ENCODE assay signal across 10 mouse cellular contexts in genomic region chr1:37686953-37687441, GRCm38 (mm10). TPM values are rescaled to one million over a fixed set of nuclear protein-coding genes. Genes with fewer than 3 reads are reported as not detected.
DNase-seq lines count a peak whose midpoint lies in the region; ATAC-seq and TF ChIP-seq lines count a peak whose summit lies in the region.
"Had no signal": no experiment of that assay in that cellular context is flagged by ENCODE, and none has a peak within 500 bp of the region (broad histone marks: within the 10 kb centered on the region; RNA-seq: fewer than 3 reads in every experiment).

No protein-coding gene starts in this region.

- no peak overlapping the region for H3K9ac ChIP-seq in stomach, embryonic 16.5 days (ENCODE audit: low read length)
- no peak overlapping the region for H3K9ac ChIP-seq in stomach, postnatal 0 days (ENCODE audit: low read length)
- no peak overlapping the region for H3K9ac ChIP-seq in liver, postnatal 0 days (replicated peaks)
- no peak overlapping the region for H3K9ac ChIP-seq in kidney, embryonic 15.5 days
- H3K9ac ChIP-seq: neural tube, embryonic 15.5 days had no signal

- DNase-seq in stomach, postnatal 0 days (ENCODE audit: low spot score): no peak
- peak; percentile 60 to 68 for DNase-seq in frontal cortex, postnatal 36 days (ENCODE audit: low spot score in 2 of 2)
- DNase-seq in lung, adult 18-20 months: peak; percentile 50 to 64
- DNase-seq in liver, postnatal 0 days: no peak
- DNase-seq in adrenal gland, adult 8-10 months: no peak

- no peak for TF ChIP-seq CTCF in stomach, postnatal 0 days (IDR thresholded peaks at IDR 0.05; ENCODE audit: low read depth)
- TF ChIP-seq CTCF in liver, postnatal 0 days (IDR thresholded peaks at IDR 0.05; ENCODE audit: low read depth): no peak

- H3K36me3 ChIP-seq in stomach, embryonic 16.5 days (ENCODE audit: control insufficient read depth, insufficient read depth, low read length): no peaks in the 10 kb centered on the region
- no peaks in the 10 kb centered on the region for H3K36me3 ChIP-seq in stomach, postnatal 0 days (ENCODE audit: control insufficient read depth, insufficient read depth, low read length)
- H3K36me3 ChIP-seq in liver, postnatal 0 days (replicated peaks; ENCODE audit: insufficient read depth, low read length): no peaks in the 10 kb centered on the region
- no peaks in the 10 kb centered on the region for H3K36me3 ChIP-seq in kidney, embryonic 15.5 days
- H3K36me3 ChIP-seq: neural tube, embryonic 15.5 days had no signal

- H3K4me2 ChIP-seq in stomach, embryonic 16.5 days (ENCODE audit: low read depth, low read length): no peak overlapping the region
- H3K4me2 ChIP-seq in stomach, postnatal 0 days (replicated peaks; ENCODE audit: low read depth): no peak overlapping the region
- H3K4me2 ChIP-seq in liver, postnatal 0 days (ENCODE audit: low read depth, low read length): no peak overlapping the region
- no peak overlapping the region for H3K4me2 ChIP-seq in kidney, embryonic 15.5 days
- H3K4me2 ChIP-seq: neural tube, embryonic 15.5 days had no signal

- H3K27me3 ChIP-seq in stomach, embryonic 16.5 days (ENCODE audit: control insufficient read depth, insufficient read depth, low read length): no peaks in the 10 kb centered on the region
- H3K27me3 ChIP-seq in stomach, postnatal 0 days (ENCODE audit: control insufficient read depth, insufficient read depth, low read length): no peaks in the 10 kb centered on the region
- H3K27me3 ChIP-seq in liver, postnatal 0 days (ENCODE audit: insufficient read depth, low read length): no peaks in the 10 kb centered on the region
- no peaks in the 10 kb centered on the region for H3K27me3 ChIP-seq in kidney, embryonic 15.5 days
- H3K27me3 ChIP-seq: neural tube, embryonic 15.5 days had no signal

- H3K4me1 ChIP-seq in stomach, embryonic 16.5 days (ENCODE audit: control insufficient read depth, insufficient read depth, low read length): 0 out of 2 replicates have a peak, but pooled peaks cover 4% of the 10 kb centered on the region
- no peaks in the 10 kb centered on the region for H3K4me1 ChIP-seq in stomach, postnatal 0 days (replicated peaks; ENCODE audit: control insufficient read depth, insufficient read depth)
- no peaks in the 10 kb centered on the region for H3K4me1 ChIP-seq in liver, postnatal 0 days (ENCODE audit: insufficient read depth)
- peaks cover 3% of the 10 kb centered on the region; the same call in 1 of the 2 replicates for H3K4me1 ChIP-seq in kidney, embryonic 15.5 days

- no peak overlapping the region for H3K4me3 ChIP-seq in stomach, embryonic 16.5 days (replicated peaks; ENCODE audit: low read length)
- H3K4me3 ChIP-seq in stomach, postnatal 0 days (ENCODE audit: low read depth, low read length): no peak overlapping the region
- H3K4me3 ChIP-seq in liver, postnatal 0 days (ENCODE audit: low read depth, low read length): no peak overlapping the region
- H3K4me3 ChIP-seq in kidney, embryonic 15.5 days (replicated peaks): no peak overlapping the region
- H3K4me3 ChIP-seq: megakaryocyte, embryonic 14.5 days; neural tube, embryonic 15.5 days had no signal

- ATAC-seq in stomach, embryonic 16.5 days (ENCODE audit: insufficient read depth, low FRiP score): 0 out of 2 replicates have a peak, but pooled peaks have one; percentile 16
- ATAC-seq in stomach, postnatal 0 days (ENCODE audit: low FRiP score, low TSS enrichment): no peak
- ATAC-seq in liver, postnatal 0 days: no peak
- ATAC-seq in kidney, embryonic 15.5 days (replicated peaks; ENCODE audit: low FRiP score): no peak

- 80% methylated on average over 15 of the region's 15 CpGs for WGBS in stomach, embryonic 16.5 days
- 76% methylated on average over 15 of the region's 15 CpGs for WGBS in stomach, postnatal 0 days
- WGBS in liver, postnatal 0 days (ENCODE audit: insufficient replicate concordance): 76% methylated on average over 15 of the region's 15 CpGs
- WGBS in kidney, embryonic 15.5 days: 85% methylated on average over 15 of the region's 15 CpGs

- TF ChIP-seq EP300 in stomach, postnatal 0 days (optimal IDR thresholded peaks at IDR 0.05): no peak
- TF ChIP-seq EP300 in liver, postnatal 0 days (IDR thresholded peaks at IDR 0.05; ENCODE audit: low read depth): no peak

- H3K27ac ChIP-seq in stomach, embryonic 16.5 days (ENCODE audit: low read length): no peak overlapping the region
- H3K27ac ChIP-seq in stomach, postnatal 0 days (replicated peaks): no peak overlapping the region
- H3K27ac ChIP-seq in liver, postnatal 0 days (ENCODE audit: low read depth): no peak overlapping the region
- H3K27ac ChIP-seq in kidney, embryonic 15.5 days: no peak overlapping the region
- H3K27ac ChIP-seq: neural tube, embryonic 15.5 days had no signal

- H3K9me3 ChIP-seq in stomach, embryonic 16.5 days (replicated peaks; ENCODE audit: control insufficient read depth, low read length): no peaks in the 10 kb centered on the region
- H3K9me3 ChIP-seq in stomach, postnatal 0 days (ENCODE audit: control insufficient read depth, low read length): no peaks in the 10 kb centered on the region
- H3K9me3 ChIP-seq in liver, postnatal 0 days (ENCODE audit: low read length): no peaks in the 10 kb centered on the region
- H3K9me3 ChIP-seq in kidney, embryonic 15.5 days (replicated peaks): no peaks in the 10 kb centered on the region
- H3K9me3 ChIP-seq: neural tube, embryonic 15.5 days had no signal

RNA-seq across cellular contexts. Expression of gene 2010300C02Rik, which starts 32.9 kb away (rescaled TPM):
- 10.3 and 11.9 TPM in 2 replicates for polyA plus RNA-seq in stomach, embryonic 16.5 days (2015; fragmentation: Nextera tagmentation; extraction: Ambion mirVana)
- 7.5 and 8.5 TPM in 2 replicates for polyA plus RNA-seq in stomach, postnatal 0 days (2015; fragmentation: Nextera tagmentation; extraction: Ambion mirVana)
- polyA plus RNA-seq in liver, postnatal 0 days (2015; fragmentation: Nextera tagmentation; extraction: Ambion mirVana): 0.20 and 0.22 TPM in 2 replicates
- 1 to 10 TPM; 2.2 to 4.2 (median 3.5) TPM for total RNA-seq in adrenal gland, adult 8-10 months (2022)
- 2.2 and 2.3 TPM in 2 replicates for polyA plus RNA-seq in kidney, embryonic 15.5 days (2015; fragmentation: Nextera tagmentation; extraction: Ambion mirVana)
- total RNA-seq: MEL had no signal

Comparison
In these comparisons a context has a peak if more than half of its experiments do, and no peak if none do; other contexts are left out.
1. DNase-seq: peak in frontal cortex, postnatal 36 days (2 of 2) and lung, adult 18-20 months (2 of 2); none in stomach, postnatal 0 days (single experiment), liver, postnatal 0 days (single experiment) and adrenal gland, adult 8-10 months (single experiment).